Mouse (Mus musculus): ENCODE results near the gene Klrg2. TPM values are rescaled to one million over a fixed set of nuclear protein-coding genes. Genes with fewer than 3 reads are reported as not detected.

Klrg2 gene
- polyA plus RNA-seq, 1 experiment from 2014 or later, result 0.09 TPM

DNA sequence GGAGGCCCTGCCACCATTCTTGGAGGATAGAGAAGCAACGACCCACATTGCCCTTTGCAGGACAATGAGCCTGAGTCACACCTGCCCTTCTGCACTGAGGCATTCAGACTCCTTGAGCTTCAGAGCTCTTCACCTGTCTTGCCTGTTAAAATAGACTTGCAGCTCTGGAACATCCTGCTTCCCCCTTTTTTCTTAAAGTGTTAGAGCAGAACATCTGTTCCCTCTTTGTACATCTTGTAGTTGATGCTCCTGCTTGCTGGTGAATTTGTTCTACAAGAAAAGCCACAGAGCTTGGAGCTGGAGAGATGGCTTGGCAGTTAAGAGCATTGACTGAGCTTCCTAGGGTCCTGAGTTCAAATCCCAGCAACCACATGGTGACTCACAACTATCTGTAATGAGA lies 14.6 kb downstream of the Klrg2 start:
- Histone ChIP-seq H3K36me3 (ENCODE audit: control insufficient read depth, insufficient read depth, low read length) (peaks cover 20% of the 10 kb centered on the region), H3K4me1 (replicated peaks; ENCODE audit: control insufficient read depth, insufficient read depth, low read length) (no peaks in the 10 kb centered on the region), H3K9ac (ENCODE audit: low read length) (no peak overlapping the region), H3K9me3 (ENCODE audit: control insufficient read depth, low read length) (peaks cover 4% of the 10 kb centered on the region; the same call in 1 of the 2 replicates), H3K27me3 (ENCODE audit: control insufficient read depth, insufficient read depth, low read depth, low read length) (no peaks in the 10 kb centered on the region), H3K4me2 (ENCODE audit: low read depth, low read length) (no peak overlapping the region), H3K27ac (ENCODE audit: low read length) (no peak overlapping the region), H3K4me3 (ENCODE audit: low read length) (no peak overlapping the region)
- WGBS, result 76% methylated on average over 1 of the region's 1 CpGs
- no peak for ATAC-seq (ENCODE audit: low read depth)

DNA sequence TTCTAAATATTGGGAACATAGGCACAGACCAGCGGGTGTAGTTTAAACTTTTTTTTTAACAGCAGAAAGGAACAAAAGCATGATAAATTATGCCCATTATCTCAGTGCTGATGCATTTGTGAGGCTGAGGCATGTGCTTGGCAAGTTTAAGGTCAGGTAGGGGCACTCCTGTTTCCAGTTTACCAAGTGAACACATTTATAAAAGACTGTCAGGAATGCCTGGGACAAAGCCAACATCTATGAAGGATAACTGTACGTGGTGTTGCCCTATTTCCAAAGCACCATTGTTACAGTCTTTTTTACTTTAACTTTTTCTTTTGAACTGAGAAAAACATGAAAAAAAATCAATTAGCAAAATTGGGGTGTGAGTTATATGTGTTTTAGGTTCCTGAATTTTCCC lies 27.1 kb downstream of the Klrg2 start:
- H3K9me3 ChIP-seq (ENCODE audit: control insufficient read depth, low read length), result no peaks in the 10 kb centered on the region
- H3K9ac ChIP-seq (ENCODE audit: low read length), result no peak overlapping the region
- H3K27me3 ChIP-seq (ENCODE audit: control insufficient read depth, insufficient read depth, low read depth, low read length), result no peaks in the 10 kb centered on the region
- no peaks in the 10 kb centered on the region for H3K4me1 ChIP-seq (replicated peaks; ENCODE audit: control insufficient read depth, insufficient read depth, low read length)
- WGBS, result 69% methylated on average over 2 of the region's 2 CpGs
- no peak overlapping the region for H3K4me2 ChIP-seq (ENCODE audit: low read depth, low read length)
- H3K27ac ChIP-seq (ENCODE audit: low read length), result no peak overlapping the region
- no peak overlapping the region for H3K4me3 ChIP-seq (ENCODE audit: low read length)
- ATAC-seq (ENCODE audit: low read depth), result no peak
- peaks cover 18% of the 10 kb centered on the region for H3K36me3 ChIP-seq (ENCODE audit: control insufficient read depth, insufficient read depth, low read length)

DNA sequence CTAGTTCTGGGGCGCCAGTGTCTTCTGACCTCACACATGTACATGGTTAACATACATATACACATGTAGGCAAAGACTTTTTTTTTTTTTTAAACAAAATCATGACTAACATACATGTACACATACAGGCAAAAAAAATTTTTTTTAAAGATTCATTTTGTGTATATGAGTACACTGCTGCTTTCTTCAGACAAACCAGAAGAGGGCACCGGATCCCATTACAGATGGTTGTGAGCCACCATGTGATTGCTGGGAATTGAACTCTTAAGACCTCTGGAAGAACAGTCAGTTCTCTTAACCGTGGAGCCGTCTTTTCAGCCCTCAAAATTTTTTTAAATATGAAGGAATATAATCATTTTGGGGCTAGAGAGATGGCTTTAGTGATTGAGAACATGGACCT lies 39.6 kb downstream of the Klrg2 start:
- Histone ChIP-seq H3K9me3 (ENCODE audit: control insufficient read depth, low read length) (no peaks in the 10 kb centered on the region), H3K4me1 (replicated peaks; ENCODE audit: control insufficient read depth, insufficient read depth, low read length) (no peaks in the 10 kb centered on the region), H3K4me2 (ENCODE audit: low read depth, low read length) (no peak overlapping the region), H3K36me3 (ENCODE audit: control insufficient read depth, insufficient read depth, low read length) (peaks cover 22% of the 10 kb centered on the region), H3K9ac (ENCODE audit: low read length) (no peak overlapping the region), H3K27me3 (ENCODE audit: control insufficient read depth, insufficient read depth, low read depth, low read length) (no peaks in the 10 kb centered on the region), H3K4me3 (ENCODE audit: low read length) (no peak overlapping the region), H3K27ac (ENCODE audit: low read length) (no peak overlapping the region)
- 85% methylated on average over 4 of the region's 4 CpGs for WGBS
- no peak for ATAC-seq (ENCODE audit: low read depth)

DNA sequence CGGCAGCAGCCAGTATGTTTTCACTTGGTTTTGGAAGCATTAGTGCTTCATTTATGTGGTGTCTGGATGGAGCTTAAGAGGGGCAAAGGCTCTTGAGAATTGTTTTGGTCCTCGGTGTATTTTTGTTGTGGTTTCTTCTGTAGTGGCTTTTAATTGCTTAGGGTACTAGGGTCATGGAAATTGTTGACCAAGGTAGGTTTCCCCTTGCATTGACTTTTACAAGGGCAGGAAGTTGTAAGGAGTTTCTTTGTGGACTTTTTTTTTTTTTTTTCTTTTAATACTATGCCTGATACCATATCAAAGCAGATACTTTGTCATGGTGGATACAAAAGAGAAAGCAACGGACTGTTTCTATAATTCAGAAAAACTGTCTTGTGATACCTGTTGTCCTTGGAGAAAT lies 55.3 kb downstream of the Klrg2 start:
- ATAC-seq (ENCODE audit: low read depth), result no peak
- no peaks in the 10 kb centered on the region for H3K27me3 ChIP-seq (ENCODE audit: control insufficient read depth, insufficient read depth, low read depth, low read length)
- no peak overlapping the region for H3K9ac ChIP-seq (ENCODE audit: low read length)
- H3K9me3 ChIP-seq (ENCODE audit: control insufficient read depth, low read length), result no peaks in the 10 kb centered on the region
- H3K36me3 ChIP-seq (ENCODE audit: control insufficient read depth, insufficient read depth, low read length), result peaks cover 24% of the 10 kb centered on the region
- 89% methylated on average over 3 of the region's 3 CpGs for WGBS
- no peak overlapping the region for H3K27ac ChIP-seq (ENCODE audit: low read length)
- no peak overlapping the region for H3K4me2 ChIP-seq (ENCODE audit: low read depth, low read length)
- H3K4me1 ChIP-seq (replicated peaks; ENCODE audit: control insufficient read depth, insufficient read depth, low read length), result no peaks in the 10 kb centered on the region
- H3K4me3 ChIP-seq (ENCODE audit: low read length), result no peak overlapping the region

DNA sequence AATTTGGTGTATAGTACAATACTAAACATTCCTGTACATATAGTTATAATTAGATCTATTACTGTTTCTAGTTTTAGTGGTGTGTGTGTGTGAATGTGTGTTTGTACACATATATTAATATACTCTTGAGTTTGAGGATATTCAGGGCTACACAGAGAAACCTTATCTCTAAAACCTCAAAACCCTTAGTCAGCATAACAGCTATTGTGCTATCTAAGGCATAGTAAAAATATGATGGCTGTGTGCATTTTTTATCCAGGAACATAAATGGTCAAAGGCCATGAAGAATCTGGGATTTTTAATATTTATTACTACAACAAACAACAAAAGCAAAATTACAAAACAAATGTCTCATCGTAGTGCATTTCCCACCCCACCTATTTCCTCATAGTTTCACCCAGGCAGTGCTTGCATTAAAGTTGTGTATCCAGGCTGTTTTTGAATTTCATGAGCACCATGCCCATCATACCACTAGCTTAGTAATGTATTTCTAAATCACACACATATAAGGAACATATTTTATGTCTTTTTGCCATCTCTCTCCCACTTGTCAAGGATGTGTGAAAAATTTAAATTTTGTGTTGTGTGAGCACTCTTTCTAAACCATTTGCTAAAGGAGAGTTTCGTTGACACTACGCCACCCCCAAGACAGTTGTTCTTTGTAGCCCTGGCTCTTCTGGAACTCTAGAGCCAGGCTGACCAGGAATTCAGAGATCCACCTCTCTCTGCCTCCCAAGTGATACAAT lies 56.8 kb downstream of the Klrg2 start:
- H3K9ac ChIP-seq (ENCODE audit: low read length), result no peak overlapping the region
- no peak overlapping the region for H3K27ac ChIP-seq (ENCODE audit: low read length)
- no peak overlapping the region for H3K4me2 ChIP-seq (ENCODE audit: low read depth, low read length)
- no peaks in the 10 kb centered on the region for H3K27me3 ChIP-seq (ENCODE audit: control insufficient read depth, insufficient read depth, low read depth, low read length)
- H3K4me3 ChIP-seq (ENCODE audit: low read length), result no peak overlapping the region
- ATAC-seq (ENCODE audit: low read depth), result no peak
- H3K36me3 ChIP-seq (ENCODE audit: control insufficient read depth, insufficient read depth, low read length), result peaks cover 16% of the 10 kb centered on the region
- no peaks in the 10 kb centered on the region for H3K4me1 ChIP-seq (replicated peaks; ENCODE audit: control insufficient read depth, insufficient read depth, low read length)
- no peaks in the 10 kb centered on the region for H3K9me3 ChIP-seq (ENCODE audit: control insufficient read depth, low read length)
- 97% methylated on average over 3 of the region's 3 CpGs for WGBS

DNA sequence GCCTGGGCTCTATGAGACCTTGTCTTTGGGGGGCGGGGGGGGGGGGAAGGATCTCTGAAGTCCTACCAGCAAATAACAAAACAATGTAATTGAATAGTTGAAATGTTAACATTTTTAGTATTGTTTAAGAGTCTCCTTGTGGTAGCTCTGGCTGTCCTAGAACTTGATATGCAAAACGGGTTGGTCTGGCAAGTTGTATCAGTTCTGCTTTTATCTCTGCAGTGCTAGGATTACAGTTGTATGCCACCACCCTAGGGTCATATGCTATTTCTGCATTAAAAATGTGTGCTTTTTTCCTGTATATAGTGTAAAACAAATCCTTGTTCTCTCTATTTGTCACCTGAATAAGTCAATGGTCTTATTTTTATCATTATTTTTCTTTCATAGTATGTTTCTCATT lies 60.9 kb downstream of the Klrg2 start:
- H3K9ac ChIP-seq (ENCODE audit: low read length), result no peak overlapping the region
- no peaks in the 10 kb centered on the region for H3K4me1 ChIP-seq (replicated peaks; ENCODE audit: control insufficient read depth, insufficient read depth, low read length)
- no peaks in the 10 kb centered on the region for H3K27me3 ChIP-seq (ENCODE audit: control insufficient read depth, insufficient read depth, low read depth, low read length)
- no peak overlapping the region for H3K4me3 ChIP-seq (ENCODE audit: low read length)
- ATAC-seq (ENCODE audit: low read depth), result no peak
- H3K9me3 ChIP-seq (ENCODE audit: control insufficient read depth, low read length), result no peaks in the 10 kb centered on the region
- H3K27ac ChIP-seq (ENCODE audit: low read length), result no peak overlapping the region
- H3K4me2 ChIP-seq (ENCODE audit: low read depth, low read length), result no peak overlapping the region
- WGBS, result 82% methylated on average over 2 of the region's 2 CpGs
- peaks cover 20% of the 10 kb centered on the region; the same call in 1 of the 2 replicates for H3K36me3 ChIP-seq (ENCODE audit: control insufficient read depth, insufficient read depth, low read length)

Other genes starting within 250 kb of the Klrg2 start
- gene Ubn2, start 203.3 kb downstream of the Klrg2 start, polyA plus RNA-seq (2015; fragmentation: Nextera tagmentation; extraction: Ambion mirVana), result 11.2 and 14.1 TPM in 2 replicates
- 108 and 118 TPM in 2 replicates for gene Fmc1, start 103.7 kb downstream of the Klrg2 start, polyA plus RNA-seq (2015; fragmentation: Nextera tagmentation; extraction: Ambion mirVana)
- gene Luc7l2, start 85.9 kb downstream of the Klrg2 start, polyA plus RNA-seq (2015; fragmentation: Nextera tagmentation; extraction: Ambion mirVana), result 40.8 and 44.2 TPM in 2 replicates
- gene Clec2l, start 25.8 kb upstream of the Klrg2 start, polyA plus RNA-seq (2015; fragmentation: Nextera tagmentation; extraction: Ambion mirVana), result 0.51 and 0.68 TPM in 2 replicates
- 3.9 and 4.1 TPM in 2 replicates for gene Tbxas1, start 238.2 kb upstream of the Klrg2 start, polyA plus RNA-seq (2015; fragmentation: Nextera tagmentation; extraction: Ambion mirVana)
- gene Hipk2, start 238.9 kb upstream of the Klrg2 start, polyA plus RNA-seq (2015; fragmentation: Nextera tagmentation; extraction: Ambion mirVana), result 19.8 and 21.0 TPM in 2 replicates

All from lung, embryonic 16.5 days (tissue).